Mouse (Mus musculus) embryo, embryonic 10.5 days (tissue): ENCODE data around the gene Ccdc102a.

ENCODE experiments used
- DNase-seq: peaks from one replicate; pipeline ENCODE4 v3.0.0-alpha.2; 2015; ENCODE audit warnings: low spot score

The Ccdc102a gene

GRCm38 (mm10) chr8:94922176-94922575 lies 4.3 kb upstream of the Ccdc102a start:
- no peak for DNase-seq

GRCm38 (mm10) chr8:94919256-94919655 lies 1.4 kb upstream of the Ccdc102a start:
- no peak for DNase-seq

GRCm38 (mm10) chr8:94917352-94917751 lies 546 bp downstream of the Ccdc102a start:
- peak; percentile 99 for DNase-seq

- DNase-seq = no peak
These were observed 956 bp downstream of the Ccdc102a start for GRCm38 (mm10) chr8:94916960-94917324.

GRCm38 (mm10) chr8:94916311-94916959 lies 1.5 kb downstream of the Ccdc102a start:
- DNase-seq = peak; percentile 20

DNA sequence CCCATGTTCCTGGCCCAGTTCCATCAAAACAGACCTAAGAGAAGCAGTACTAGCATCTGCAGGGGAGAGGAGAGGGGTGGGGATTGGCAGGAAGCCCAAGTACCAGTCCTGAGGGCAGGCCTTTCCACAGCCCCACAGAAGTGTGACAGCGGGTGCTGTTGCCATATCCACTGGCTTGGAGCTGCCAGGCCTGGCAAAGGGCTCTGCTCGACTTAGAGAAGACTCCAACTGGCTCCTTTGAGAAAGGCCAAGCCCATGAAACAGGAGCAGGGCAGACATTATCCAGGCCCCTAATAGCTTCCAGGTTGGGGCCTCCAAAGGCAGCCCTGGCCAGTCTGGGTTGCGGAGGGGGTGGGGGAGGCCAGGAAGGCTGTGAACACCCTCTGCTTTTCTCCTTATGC lies 3.2 kb downstream of the Ccdc102a start:
- DNase-seq = peak; percentile 57

GRCm38 (mm10) chr8:94914256-94914655 lies 3.6 kb downstream of the Ccdc102a start:
- no peak for DNase-seq

DNA sequence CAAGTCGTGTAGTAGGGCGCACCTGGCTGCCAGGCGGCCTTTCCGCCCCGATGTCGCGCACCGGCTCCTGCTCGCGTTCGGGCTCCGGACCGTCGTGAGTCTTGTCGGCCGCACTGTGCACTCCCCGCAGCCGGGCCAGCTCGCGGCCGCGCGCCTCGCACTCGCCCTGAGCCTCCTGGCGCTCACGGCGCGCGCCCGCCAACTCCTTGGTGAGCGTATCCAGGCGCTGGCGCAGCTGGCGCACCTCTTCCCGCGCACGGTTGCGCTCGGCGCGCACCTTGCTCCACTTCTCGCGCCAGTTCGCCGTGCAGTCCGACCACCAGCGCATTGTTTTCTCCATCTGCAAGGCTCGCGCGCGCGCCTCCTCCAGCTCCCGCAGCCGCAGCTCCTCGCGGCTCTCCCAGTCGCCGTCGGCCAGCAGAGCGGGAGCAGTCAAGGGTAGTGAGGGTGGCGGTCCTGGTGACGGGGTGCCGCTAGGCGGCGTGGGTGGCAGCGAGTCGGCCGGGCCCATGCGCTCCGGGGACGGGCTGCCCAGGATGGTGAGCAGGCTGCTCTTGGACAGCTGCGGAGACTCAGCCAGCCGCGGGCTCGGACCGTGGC lies 4.7 kb downstream of the Ccdc102a start:
- DNase-seq = peak; percentile 78

GRCm38 (mm10) chr8:94908847-94909246 lies 9.1 kb downstream of the Ccdc102a start:
- DNase-seq = peak; percentile 95

GRCm38 (mm10) chr8:94907591-94908300 lies 10.2 kb downstream of the Ccdc102a start:
- DNase-seq = no peak

DNA sequence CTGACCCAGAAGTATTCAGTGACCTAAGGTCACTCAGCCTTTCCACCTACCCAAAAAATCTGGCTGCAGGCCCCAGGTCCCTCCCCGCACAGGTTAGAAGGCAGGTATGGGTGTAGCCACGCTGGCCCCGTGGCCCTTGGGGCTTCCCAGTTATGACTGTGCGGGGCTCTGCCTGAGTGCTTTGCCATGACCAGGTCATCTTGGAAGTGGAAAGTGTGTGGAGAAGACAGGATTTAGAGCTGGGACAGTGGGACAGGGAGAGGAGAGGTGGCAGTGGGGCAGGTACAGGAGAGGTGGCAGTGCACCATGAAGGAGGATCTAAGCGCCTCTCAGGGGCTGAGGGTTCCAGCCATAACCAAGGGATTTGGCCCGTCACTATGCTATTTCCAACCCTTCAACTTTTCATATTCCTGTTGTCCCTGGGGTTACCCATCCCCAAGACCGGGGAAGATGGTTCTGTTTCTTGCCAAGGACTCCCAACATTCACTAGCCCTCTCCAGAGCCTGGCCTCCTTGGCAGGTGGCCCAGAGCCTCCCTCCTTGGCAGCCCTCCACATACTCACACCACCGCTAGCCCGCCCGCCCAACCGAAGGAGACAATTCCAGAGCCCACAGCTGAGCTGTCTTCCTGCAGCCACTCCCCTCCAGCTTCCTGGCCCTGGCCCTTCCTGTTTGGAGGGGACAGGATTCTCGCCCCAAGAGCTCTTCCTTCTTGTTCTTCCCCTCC lies 13.3 kb downstream of the Ccdc102a start:
- no peak for DNase-seq

- peak; percentile 54 for DNase-seq
These were observed 14.2 kb downstream of the Ccdc102a start for GRCm38 (mm10) chr8:94903709-94904108.

DNA sequence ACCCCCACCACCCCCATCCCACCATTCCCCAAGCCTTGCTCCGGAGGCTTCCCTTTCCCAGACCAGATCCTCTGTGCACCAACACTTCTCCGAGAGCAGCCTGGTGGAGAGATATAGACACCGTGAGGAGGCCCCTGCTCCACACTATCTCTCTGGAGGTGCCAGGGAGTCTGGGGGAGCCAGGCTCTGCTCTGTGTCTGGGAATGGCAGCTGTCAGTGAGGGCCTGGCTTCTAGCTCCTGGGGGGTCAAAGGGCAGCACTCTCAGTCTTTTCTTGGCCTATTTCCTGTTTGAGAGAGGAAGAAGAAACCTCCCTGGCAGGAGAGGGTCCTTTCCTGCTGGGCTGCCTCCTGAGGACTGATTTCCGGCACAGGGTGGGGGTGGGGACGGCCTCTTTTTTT lies 16.9 kb downstream of the Ccdc102a start:
- DNase-seq = peak; percentile 61

- no peak for DNase-seq
These were observed 17.3 kb downstream of the Ccdc102a start for GRCm38 (mm10) chr8:94900617-94901016.

DNA sequence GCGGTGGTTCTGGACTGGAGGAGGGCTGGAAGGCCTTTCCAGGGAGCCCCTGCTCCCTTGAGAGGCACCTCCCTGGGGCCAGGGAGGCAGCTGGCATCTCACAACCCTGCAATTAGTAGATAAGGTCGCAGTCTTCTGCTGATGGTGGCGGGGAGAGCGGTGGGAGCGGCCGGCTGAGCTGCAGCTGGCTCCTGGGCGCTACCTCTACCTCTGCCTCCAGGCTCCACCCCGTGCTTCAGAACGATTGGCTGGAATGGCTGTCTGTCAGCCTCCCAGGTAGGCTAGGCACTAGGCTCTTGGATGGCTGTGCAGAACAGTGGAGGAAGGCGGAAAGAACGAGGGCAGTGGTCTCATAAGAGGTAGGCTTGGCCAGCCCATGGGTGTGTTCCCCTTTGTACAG lies 18.6 kb downstream of the Ccdc102a start:
- no peak for DNase-seq

DNA sequence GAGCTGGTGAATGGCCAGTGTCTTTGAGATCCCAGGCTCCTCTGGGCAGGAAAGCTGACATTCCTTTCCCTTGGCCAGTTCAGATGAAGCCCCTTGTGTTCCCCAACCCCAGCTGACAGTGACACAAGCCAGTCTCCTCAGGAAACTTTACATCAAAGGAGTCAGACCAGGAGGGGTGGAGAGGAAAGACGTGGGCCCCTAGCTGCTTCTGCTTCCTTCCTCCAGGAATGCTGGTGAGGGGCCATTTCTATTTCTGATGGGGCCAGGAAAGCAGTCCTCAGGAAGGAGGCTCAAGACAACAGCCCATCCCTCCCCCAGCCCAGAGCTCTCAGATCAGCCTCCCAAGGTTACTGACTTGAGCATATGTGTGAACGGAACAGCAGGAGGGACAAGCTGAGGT lies 25.0 kb downstream of the Ccdc102a start:
- no peak for DNase-seq

- no peak for DNase-seq
These were observed 29.4 kb downstream of the Ccdc102a start for GRCm38 (mm10) chr8:94888383-94889036.

DNA sequence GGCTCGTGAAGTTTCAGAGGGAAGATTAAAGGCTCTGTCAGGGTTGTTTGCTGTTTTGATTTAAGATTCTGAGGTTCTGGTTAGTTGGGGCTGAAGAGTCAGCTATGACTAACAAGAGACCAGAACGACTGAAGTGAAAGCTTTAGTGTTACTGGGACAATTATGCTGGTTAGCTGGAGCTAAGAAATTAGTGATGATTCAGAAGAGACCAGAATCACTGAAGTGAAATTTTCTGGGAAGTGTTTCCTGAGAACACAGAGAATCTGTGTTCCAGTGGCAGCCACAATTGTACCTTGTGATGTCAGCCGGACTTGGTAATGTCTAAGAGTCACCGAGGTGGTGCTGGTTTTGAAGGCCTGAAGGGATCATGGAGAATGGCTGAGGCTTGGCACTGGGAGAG lies 37.2 kb downstream of the Ccdc102a start:
- no peak for DNase-seq

- DNase-seq = peak; percentile 37
These were observed 41.1 kb downstream of the Ccdc102a start for GRCm38 (mm10) chr8:94876820-94877219.

DNA sequence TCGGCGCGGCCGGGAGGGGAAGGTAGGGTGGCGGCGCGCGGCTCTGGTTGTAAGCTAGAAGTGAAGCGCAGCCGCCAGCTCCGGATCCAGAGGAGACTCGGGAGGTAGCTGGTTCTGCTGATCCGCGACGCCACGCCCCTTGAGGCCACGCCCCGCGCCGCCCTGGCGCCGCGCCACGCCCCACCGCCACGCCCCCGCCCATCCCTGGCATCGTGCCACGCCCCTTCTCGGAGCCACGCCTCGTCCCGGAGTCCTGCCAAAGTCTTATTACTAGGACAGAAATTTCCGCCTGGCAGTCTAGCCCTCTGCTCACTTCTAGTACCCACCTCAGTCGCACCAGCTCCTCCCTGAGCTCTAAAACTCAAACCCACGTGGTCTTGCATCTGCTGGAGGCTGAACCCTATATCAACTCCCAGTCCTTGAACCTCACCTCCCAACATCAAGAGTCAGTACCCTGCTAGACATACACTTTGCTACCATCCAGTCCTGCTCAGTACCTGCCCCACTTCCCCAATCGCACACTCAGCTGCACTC lies 41.6 kb downstream of the Ccdc102a start, which contains the start of gene Dok4:
TSS of gene Dok4 (minus strand) at position 134 of the 534 bp plus-strand sequence.
- DNase-seq = peak; percentile 88

GRCm38 (mm10) chr8:94875871-94876150 lies 42.1 kb downstream of the Ccdc102a start:
- peak; percentile 14 for DNase-seq
